Mouse (Mus musculus) erythroblast, embryonic 14.5 days (primary cell): ENCODE results near the gene Otud5.
"Not testable (repeated sequence)": the region's sequence is repeated elsewhere in the genome, so short reads cannot be mapped to it uniquely, and the experiment has no call there.

ENCODE experiments used
- GATA1 ChIP-seq: IDR thresholded peaks from 2 replicates; pipeline ENCODE4 v1.6.1; 2012; ENCODE audit warnings: low read length, inconsistent platforms, mixed read lengths
- TAL1 ChIP-seq: IDR thresholded peaks from 3 replicates; pipeline ENCODE4 v1.6.1; 2012; ENCODE audit warnings: low read length, inconsistent platforms, mixed read lengths

DNA sequence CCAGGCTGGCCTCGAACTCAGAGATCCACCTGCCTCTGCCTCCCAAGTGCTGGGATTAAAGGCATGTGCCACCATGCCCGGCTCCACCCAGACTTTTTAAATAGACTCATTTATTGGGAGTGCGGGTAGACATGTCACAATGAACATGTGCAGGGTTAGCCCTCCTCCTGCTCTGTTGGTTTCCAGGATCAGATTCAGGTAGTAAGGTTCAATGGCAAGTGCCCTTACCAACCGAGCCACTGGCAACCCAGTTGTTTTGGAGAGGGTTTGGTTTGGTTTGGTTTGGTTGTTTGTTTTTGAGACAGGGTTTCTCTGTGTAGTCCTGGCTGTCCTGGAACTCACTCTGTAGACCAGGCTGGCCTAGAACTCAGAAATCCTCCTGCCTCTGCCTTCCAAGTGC lies 68.1 kb downstream of the Otud5 start, which contains the start of gene Gm10490:
- not testable (repeated sequence) for TF ChIP-seq TAL1, GATA1
